Mouse (Mus musculus) lung, adult 2 months (tissue): ENCODE measurements around the gene Pip4k2c. TPM values are rescaled to one million over a fixed set of nuclear protein-coding genes. Genes with fewer than 3 reads are reported as not detected.

Experiments
- DNase-seq: peaks from one replicate; pipeline ENCODE4 v3.0.0; 2022
- H3K4me1 ChIP-seq: fragments of 200-500 bp; 2 replicates; pipeline ENCODE4 v1.6.1; 2011; ENCODE audit warnings: low read length; ENCODE audit not compliant: control insufficient read depth, insufficient read depth
- H3K4me3 ChIP-seq: fragments of 200-500 bp; replicated peaks from 2 replicates; pipeline ENCODE3; 2011; ENCODE audit warnings: low read depth, mild to moderate bottlenecking, control low read depth, low read length; ENCODE audit errors: extremely low read depth
- CTCF ChIP-seq: fragments of 200-500 bp; IDR thresholded peaks from 2 replicates; pipeline ENCODE4 v1.5.1; 2011; ENCODE audit warnings: mild to moderate bottlenecking, low read length, control low read depth; ENCODE audit not compliant: insufficient read depth
- POLR2A ChIP-seq: fragments of 200-500 bp; IDR thresholded peaks from 2 replicates; pipeline ENCODE4 v1.6.1; 2011; ENCODE audit warnings: low read depth, mild to moderate bottlenecking, control low read depth, low read length, borderline replicate concordance; ENCODE audit errors: extremely low read depth
- WGBS: fragments of 180-500 bp; shearing (Covaris S2); methylation state at CpG from one replicate; pipeline ENCODE4 v1.1.7; 2018; 5-methylcytosine and 5-hydroxymethylcytosine counted together
- polyA plus RNA-seq: library from polyadenylated mRNA; depleted of rRNA; stranded (reverse); fragments of >200 nt; gene quantifications from 2 replicates; pipeline ENCODE4 v1.2.3, GENCODE M21; 2012

Pip4k2c gene
- polyA plus RNA-seq, 1 experiment, result 45.7 TPM

DNA sequence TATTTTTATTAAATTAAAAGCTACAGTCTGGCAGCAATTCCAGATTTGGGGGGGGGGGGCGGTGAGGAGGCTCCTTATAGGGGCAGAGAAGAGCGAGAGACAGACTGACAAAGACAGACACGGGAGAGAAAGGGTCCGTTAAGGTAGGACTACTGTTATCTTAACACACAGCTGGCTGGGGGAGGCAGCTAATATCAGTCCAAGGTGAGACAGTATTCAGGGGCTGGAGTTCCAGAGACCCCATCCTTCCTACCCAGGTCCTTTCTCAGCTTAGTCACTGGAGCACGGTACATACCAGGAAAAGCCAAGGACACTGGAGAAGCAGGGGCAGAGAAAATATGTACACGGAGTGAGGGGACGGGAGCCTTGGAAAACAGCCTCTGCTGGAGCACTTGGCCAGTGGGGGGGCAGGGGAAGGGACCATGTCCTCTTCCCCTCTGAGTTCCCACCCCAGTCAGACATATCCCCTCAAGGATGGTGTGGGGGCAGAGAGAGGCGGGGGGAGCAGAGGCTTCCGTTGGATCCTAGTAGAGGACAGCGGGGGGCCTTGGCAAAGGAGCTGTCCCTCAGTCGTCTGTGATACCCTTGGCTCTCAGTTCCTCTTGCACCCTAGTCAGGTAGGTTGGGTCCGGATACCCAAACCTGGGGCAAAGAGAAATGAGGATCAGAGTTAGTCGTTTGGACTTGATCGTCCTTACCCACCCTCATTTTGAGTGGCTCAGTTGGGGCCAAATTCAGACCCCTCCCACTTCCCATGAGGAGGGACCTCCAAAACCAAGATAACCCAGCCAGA, 20.8 kb downstream of the Pip4k2c start:
- no peak for DNase-seq
- no peak overlapping the region for H3K4me3 ChIP-seq
- WGBS, result 65% methylated on average over 14 of the region's 14 CpGs
- H3K4me1 ChIP-seq, result peaks cover 3% of the 10 kb centered on the region
- TF ChIP-seq CTCF (no peak), POLR2A (no peak)

DNA sequence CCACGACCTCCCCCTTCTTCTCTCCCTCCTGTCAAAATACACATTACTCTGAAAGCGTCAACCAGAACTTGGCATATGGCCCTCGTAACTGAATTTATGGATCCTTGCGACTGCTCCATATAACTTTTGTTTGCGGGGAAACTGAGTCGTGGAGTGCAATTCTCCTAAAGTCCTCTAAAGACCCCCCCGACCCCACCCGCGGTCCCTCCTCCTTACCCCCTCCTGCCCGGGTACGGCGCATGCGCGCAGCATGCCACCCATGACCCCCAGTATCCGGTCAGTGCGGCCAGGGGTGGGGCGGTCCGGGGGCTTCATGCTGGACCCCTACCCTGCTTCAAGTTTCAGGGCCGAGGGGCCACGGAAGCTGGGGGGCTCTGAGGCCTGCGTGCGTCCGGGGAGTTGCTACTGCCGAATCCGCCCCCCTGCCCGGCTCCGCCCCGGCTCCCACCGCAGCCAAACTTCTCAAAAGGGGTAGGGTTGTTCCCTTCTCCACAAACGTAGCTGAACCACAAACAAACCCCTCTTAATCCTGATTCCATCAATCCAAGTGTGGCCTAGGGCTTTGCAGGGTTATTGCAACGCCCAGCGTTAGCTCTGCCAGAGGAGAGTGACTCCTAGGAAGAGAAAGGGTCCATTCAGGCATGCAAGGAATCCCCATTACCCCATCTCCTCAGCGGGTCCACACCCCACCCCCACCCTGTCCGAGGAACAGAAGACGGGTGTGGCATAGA, 21.6 kb downstream of the Pip4k2c start, which contains the start of gene Arhgef25:
Gene Arhgef25, minus strand, starts transcription at position 433 of the 731 bp plus-strand sequence.
- TF ChIP-seq POLR2A (0 out of 2 replicates have a peak, but pooled peaks have one; percentile 7), CTCF (no peak)
- WGBS, result 12% methylated on average over 35 of the region's 35 CpGs
- DNase-seq, result peak; percentile 49
- peaks cover 2% of the 10 kb centered on the region for H3K4me1 ChIP-seq
- H3K4me3 ChIP-seq, result peak within 1 kb of the TSS; percentile 54

DNA sequence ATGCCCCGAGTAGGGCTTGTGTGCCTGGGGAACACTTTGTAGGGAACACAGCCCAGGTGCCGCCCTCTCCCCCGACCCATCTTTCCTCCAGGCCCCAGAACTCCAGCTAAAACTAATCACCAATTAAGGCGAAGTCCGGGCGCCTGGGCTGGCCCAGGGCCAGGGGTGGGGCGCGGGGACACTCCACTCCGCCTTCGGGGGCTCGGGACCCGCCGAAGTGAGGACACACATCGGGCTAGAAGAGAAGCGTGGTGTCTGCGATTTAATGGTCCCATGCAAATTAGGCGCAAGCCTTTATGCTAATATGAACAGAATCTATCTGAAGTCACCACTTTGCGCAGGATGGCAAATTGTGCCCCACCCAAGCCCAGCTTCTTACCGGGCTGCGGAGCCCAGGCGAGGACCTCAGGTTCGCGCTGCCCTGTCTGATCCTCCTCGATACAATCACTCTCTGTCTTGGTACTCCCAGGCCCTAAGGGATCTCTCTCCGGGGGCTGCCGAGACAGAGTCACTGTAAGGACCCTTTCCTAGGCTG, 22.2 kb downstream of the Pip4k2c start:
- TF ChIP-seq CTCF (no peak), POLR2A (0 out of 2 replicates have a peak, but pooled peaks have one; percentile 11)
- Histone ChIP-seq H3K4me3 (peak overlapping the region; percentile 54), H3K4me1 (no peaks in the 10 kb centered on the region)
- peak; percentile 46 for DNase-seq
- 2% methylated on average over 26 of the region's 26 CpGs for WGBS

DNA sequence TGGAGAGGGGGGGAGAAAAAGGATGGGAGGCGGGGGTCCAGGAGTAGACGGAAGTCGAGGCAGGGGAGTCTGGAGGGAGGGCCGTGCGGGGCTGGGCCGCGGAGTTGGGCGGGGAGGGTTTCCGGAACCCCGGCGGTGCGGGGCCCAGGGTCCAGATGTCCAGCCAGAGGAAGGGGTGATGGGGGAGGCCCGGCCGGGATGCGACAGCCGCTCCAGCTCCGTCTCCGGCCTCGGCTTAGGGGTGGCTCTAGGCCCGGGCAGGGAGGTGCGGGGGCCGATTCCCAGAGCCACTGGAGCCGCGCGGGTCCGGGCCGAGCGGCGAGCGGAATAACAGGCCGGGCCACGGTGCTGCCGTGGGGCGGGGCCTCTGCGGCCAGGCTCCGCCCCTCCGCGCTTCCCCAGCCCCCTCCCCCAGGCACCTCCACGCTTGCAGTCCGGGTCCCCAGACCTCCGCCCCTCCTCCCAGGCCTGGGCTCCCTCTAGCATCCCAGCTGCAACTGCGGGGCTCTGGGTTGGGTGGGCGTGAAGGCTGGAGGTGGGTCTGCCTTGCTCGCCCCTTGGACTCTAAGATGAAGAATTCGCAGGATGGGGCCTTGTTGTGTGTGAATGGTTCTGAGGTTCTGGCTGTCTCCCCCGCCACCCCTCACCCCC, 22.8 kb downstream of the Pip4k2c start:
- peak; percentile 51 for DNase-seq
- no peak for TF ChIP-seq CTCF
- peak; percentile 31; the same call in 1 of the 2 replicates for TF ChIP-seq POLR2A
- Histone ChIP-seq H3K4me1 (no peaks in the 10 kb centered on the region), H3K4me3 (peak overlapping the region; percentile 63)
- WGBS, result under 1% methylated on average over 45 of the region's 46 CpGs

DNA sequence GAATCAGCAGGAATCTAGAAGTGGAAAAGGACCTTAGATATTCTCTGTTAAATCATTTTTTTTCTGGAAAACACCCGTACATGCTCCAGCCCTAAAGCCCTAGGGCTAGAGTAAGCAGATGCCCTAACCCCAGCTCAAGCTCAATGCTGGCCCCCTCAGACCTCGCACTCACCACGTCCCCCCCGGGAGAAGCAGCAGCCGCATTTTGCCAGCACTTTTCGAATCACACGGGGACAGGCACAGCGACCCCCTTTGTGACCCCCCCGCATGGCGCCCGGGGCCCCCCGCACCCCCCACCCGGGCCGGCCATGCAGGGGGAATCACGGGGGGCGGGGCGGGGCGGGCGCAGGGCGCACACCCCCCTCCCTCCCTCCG, 23.3 kb downstream of the Pip4k2c start:
- no peak for DNase-seq
- H3K4me1 ChIP-seq, result no peaks in the 10 kb centered on the region

DNA sequence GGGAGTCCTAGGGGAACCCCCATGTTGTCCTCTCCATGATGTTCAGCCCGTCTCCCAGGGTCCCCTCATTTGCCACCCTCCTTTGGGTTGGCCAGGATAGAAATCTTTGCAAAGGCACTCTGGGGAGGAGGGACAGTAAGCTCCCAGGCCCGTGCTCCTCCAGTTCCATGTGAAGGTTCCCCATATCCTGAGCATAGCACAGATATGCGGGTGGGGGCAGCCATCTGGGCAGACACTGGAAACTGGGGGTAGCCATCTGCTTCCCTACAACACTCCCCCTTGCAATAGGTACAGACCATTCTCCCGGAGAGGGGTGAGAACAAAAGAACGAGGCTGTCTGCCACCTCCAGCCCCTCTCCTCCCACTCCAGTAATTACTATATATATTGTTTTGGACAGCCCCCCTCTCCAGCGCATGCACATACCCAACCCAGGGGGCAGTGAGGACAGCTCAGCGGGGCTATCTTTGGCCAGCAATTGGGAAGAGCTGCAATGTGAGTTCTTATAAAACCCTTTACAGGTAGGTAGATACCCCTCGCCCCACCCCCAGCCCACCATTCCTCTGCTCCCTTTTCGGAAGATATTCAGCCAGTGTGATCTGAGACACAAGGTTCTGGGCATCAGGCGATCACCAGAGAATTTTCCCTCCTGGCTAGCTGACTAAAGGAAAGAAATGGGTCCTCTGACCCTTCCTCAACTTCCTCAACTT, 23.9 kb downstream of the Pip4k2c start:
- no peak overlapping the region for H3K4me3 ChIP-seq
- DNase-seq, result no peak
- no peaks in the 10 kb centered on the region for H3K4me1 ChIP-seq
- 64% methylated on average over 10 of the region's 10 CpGs for WGBS
- no peak for TF ChIP-seq POLR2A
- TF ChIP-seq CTCF, result no peak

More for the DNA sequence above, 23.3 kb downstream of the Pip4k2c start:
- WGBS, result 3% methylated on average over 16 of the region's 21 CpGs
- TF ChIP-seq POLR2A (no peak), CTCF (no peak)
- H3K4me3 ChIP-seq, result no peak overlapping the region

DNA sequence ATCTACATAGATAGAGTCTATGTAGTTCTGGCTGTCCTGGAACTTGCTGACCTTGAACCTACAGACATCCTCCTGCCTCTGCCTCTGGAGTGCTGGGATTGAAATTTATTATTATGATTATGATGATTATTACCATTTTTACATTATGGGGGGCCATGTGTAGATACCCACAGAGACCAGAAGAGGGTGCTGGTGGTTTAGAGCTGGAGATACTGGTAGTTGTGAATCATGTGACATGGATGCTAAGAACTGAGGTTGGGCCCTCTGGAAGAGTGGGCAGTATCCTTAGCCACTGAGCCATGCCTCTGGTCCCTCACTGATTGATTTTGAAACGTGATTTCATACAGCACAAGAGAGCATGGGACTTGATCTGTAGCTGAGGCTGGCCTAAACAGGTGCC, 24.9 kb downstream of the Pip4k2c start:
- 75% methylated on average over 1 of the region's 1 CpGs for WGBS
- Histone ChIP-seq H3K4me1 (no peaks in the 10 kb centered on the region), H3K4me3 (no peak overlapping the region)
- 0 out of 2 replicates have a peak, but pooled peaks have one; percentile 5 for TF ChIP-seq CTCF
- no peak for TF ChIP-seq POLR2A
- DNase-seq, result no peak

DNA sequence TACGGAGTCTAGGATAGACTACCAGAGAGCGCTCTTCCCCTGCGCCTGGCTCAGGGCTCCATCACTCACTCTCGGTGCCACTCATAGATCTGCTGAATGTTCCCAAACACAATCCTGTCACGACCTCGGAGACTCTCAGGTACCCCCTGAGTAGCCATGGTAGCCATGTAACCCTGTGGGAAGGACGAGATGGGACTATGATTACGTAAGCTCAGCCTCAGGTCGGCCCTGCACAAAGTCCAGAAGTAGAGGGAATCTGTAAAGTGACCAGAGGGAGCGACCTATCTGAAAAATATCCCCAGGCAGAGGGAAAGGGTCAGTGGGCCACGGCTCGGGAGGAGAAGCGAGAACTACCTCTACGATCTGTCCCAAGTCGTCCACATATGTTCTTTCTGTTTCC, 25.9 kb downstream of the Pip4k2c start:
- 87% methylated on average over 15 of the region's 15 CpGs for WGBS
- DNase-seq, result no peak

DNA sequence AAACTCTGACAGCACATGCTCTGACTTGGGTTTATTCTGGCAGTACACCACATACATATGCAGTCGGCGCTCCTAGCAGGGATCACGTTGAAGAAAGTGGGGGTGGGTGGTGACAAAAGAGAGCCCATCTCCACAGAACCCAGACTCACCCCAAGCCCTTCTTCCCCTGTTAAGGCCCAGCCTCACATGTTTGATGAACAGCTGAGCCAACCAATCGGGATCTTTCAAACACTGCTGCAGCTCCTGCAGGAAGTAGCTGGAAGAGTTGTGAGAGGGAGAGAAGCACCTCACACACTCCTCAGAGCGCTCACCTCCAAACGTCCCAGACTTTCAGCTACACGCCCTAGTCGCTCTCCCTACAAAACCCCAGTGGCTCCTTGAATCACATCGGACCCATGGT, 26.3 kb downstream of the Pip4k2c start:
- H3K4me1 ChIP-seq, result no peaks in the 10 kb centered on the region
- TF ChIP-seq POLR2A (no peak), CTCF (no peak)
- DNase-seq, result no peak
- no peak overlapping the region for H3K4me3 ChIP-seq
- 77% methylated on average over 9 of the region's 9 CpGs for WGBS

More for the DNA sequence above, 25.9 kb downstream of the Pip4k2c start:
- TF ChIP-seq CTCF (no peak), POLR2A (no peak)
- H3K4me1 ChIP-seq, result no peaks in the 10 kb centered on the region
- H3K4me3 ChIP-seq, result no peak overlapping the region
